Mouse (Mus musculus): ENCODE measurements around the gene Nr4a1.

Gene Nr4a1

DNA sequence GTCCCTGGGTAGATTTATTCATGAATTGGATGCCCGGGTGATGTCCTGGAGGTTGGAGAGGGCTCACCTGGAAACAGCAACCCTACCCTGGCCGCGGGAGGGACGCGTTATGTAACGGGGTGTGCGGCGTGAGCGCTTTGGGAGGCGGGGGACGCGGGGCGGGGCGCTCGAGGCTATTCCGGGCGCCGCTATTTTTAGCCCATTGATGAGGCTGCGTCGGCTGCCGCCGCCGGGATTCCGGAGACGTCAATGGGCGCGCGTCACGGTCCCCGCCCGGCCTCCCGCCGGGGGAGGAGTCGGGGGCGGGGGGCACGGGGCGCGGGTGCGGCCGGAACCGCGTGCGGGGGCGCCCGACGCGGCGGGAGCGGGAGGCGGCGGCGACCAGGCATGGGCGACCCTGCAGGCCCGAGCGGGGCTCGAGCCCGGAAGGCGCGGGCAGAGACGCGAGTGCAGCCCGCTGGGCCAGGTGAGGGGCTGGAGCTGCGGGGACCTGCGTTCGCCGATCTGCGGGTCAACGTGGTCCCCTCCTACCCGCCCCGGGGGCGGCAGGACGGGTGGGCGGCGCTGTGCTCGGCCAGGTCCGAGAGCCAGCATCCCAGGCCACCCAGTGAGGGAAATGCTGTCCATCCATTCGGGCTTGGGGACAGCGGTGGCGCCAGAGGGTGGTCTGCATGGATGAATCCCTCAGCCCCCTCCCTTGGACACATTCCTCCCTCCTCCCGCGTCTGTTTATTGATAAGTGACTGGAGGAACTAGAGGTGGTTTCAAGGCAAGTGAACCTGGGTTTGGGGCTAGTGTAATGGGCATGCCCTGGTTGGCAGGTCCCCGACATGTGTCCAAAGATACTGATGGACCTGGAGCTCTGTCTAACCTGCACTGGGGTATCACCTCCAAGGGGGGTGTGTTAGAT lies at the start of gene Nr4a1:
Nr4a1 (plus strand) TSS at position 384 of the 910 bp plus-strand sequence.
- in situ Hi-C loops (cut with MboI, MseI) = loop anchor here (10.0 to 25.0 kb wide), 3 partner anchors 499 to 1892 kb away; partner anchors contain the start of gene Fmnl3

DNA sequence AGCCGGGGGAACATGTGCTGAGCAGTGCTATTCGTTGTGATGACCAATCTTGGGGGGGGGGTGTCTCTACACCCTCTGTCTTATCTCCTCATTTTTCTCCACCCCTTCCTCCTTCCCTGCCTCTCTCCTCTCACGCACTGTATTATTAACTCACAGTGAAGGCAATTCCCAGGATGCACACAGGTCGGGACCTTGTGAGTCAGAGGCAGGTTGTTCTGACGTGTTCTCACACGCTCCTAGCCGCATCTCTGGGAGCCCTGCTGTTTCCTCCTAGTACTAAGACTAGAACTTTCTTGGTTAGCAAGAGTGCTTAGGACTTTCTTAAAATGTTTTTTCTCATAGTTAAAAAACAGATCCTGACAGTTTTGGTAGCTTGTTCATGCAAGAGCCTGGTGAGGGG lies 49.3 kb upstream of the Nr4a1 start:
- in situ Hi-C loops (cut with MboI, MseI) = no loop called here

DNA sequence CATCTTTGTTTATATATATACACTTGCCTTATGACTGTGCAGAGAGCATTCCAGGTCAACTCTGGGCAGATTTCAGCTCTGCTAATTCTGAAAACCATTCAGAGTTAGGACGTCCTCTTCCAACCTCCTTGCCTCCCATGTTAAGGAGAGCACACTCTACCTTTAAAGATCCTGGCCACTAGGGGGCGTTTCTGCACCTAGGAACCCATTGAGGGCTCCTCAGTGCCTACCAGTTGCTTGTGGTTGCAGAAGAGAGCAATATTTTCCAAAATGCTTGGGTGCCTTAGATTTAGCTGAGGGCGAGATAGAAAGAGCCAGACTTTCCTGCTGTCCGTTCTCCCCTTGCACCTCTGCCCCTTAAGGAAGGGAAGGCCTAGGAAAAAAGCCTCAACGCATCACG lies 43.8 kb upstream of the Nr4a1 start:
- in situ Hi-C loops (cut with MboI, MseI) = no loop called here

DNA sequence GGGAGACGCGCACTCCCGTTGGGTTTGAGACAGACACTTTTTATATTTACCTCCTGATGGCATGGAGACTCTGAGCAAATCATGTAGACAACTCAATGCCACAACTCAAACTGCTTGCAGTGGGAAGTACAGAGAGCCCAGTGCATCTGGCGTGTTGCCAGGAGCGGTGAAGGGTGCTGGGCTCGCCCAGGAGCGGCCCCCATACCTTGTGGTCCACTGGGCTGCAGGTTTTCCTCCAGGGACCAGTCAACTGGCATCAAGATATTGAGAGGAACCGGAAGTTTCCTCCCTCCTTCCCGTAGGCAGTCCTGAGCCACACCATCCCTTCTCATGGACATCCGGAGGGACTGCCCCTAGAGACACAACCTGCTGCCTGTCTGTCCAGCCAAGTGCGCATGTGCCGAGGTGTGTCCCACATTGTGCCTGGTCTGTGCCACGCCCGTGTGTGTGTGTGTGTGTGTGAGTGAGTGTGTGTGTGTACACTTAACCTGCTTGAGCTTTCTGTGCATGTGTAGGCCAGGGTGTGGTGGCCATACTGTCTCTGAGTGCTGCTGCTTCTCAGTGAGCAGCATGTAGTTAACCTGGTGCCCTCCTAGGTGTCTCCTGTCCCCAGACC lies 43.0 kb upstream of the Nr4a1 start:
- in situ Hi-C loops (cut with MboI, MseI) = no loop called here

DNA sequence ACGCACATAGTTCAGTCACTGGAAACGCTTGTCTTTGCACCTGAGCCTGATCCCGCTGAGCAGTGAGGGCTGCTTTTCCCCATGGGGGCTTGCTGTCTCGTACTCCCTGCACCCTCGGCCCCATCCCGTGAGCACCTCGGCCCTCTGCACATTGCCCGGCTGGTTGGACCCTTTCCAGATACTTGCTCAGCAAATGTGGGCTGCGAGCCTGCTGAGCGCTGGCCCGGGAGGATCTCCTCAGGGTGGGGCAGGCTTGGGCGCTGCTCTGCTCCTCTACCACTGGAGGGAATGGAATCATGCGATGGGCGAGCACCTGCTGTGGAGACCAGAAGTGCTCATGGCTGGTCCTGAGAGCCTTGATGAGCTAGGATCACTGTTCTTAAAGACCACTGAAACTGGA lies 41.6 kb upstream of the Nr4a1 start:
- in situ Hi-C loops (cut with MboI, MseI) = no loop called here

DNA sequence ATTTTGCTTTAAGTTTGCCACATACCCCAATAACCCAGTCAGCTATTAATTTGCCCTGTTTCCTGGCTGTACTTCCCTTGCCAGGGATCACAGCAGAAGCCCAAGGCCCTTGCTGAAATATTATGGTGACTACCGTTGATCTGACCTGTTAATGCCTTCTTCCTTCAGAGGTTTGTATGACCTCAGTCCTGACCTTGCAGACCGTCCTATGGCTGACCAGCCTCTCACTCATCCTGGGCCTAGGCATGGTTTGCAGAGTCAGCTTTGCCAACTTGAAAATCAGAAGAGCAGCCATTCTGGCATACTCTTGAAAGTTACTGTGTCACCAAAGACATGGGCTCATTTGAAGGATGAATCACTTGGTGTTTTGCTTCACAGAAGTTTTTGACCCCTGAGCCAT lies 38.9 kb upstream of the Nr4a1 start:
- in situ Hi-C loops (cut with MboI, MseI) = no loop called here

DNA sequence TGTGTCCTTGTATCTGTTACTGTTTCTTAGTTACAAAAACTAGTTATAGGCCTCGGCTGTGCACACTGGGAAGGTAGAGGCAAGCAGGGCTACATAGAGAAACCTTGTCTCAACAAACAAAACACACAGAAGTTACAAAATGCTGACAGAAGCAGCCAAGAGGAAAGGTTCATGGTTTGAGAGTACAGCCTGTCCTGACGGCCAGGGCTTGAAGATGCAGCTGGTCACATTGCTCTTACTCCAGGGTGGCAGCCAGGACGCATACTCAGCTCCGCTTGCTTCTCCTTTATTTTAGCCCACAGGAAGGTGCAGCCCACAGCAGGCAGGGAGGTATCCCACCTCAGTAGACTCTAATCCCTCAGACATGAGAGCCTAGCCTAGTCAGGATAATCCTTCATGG lies 38.0 kb upstream of the Nr4a1 start:
- in situ Hi-C loops (cut with MboI, MseI) = no loop called here

DNA sequence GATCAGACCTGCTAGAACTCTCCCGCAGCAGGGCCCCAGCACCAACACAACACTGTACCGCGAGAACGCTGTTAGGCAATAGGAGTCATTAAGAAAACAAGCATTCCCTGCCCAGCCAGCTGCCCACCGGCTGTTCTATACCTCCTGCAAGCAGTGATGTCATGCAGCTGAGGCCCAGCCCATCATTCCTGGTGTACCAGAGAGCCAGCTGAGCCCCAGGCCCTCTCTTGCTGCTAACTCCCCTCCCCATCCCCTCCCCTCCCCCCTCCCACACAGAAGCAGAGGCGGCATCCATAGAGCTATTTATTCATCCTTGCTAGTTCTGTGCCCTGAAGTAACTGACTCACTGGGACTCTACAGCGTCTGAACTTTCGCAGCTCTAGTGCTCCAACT lies 33.2 kb upstream of the Nr4a1 start:
- in situ Hi-C loops (cut with MboI, MseI) = no loop called here

DNA sequence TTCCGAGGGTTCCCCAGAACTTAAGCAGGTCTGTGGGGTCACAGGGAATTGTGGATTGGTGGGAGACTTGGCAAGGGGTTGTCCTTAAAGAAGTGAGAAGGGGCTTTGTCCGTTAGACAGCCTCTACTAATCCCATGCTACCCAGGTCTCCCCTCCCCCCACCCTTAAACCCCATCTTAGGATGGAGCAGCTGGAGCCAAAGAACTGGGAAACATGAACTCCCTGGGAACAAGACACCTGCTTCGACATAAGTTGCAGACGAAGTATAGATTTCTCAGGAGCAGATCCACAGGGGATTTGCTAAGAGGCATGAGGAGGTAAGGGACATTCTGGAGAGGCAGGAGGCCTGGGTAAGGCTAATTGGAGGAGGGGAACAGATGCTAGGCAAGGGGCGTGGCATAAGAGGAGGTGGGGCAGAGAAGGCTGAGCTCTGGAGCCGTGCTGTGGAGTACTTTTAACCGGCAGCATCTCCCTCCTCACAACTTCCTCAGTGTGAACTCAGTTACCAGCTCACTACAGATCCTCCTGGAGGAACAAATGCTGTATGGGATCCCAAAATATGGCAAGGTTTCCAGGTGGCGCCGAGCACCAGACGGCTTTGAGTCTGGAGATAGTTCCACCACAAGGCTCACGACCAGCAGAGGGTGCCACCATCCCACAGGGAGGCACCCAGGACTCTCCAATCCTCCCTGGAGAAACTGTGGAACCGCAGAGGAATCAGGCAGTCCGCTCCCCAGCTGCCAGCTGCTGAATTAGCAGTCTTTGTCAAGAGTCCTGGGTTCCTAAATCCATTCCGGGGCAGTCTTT lies 32.6 kb upstream of the Nr4a1 start:
- in situ Hi-C loops (cut with MboI, MseI) = no loop called here

DNA sequence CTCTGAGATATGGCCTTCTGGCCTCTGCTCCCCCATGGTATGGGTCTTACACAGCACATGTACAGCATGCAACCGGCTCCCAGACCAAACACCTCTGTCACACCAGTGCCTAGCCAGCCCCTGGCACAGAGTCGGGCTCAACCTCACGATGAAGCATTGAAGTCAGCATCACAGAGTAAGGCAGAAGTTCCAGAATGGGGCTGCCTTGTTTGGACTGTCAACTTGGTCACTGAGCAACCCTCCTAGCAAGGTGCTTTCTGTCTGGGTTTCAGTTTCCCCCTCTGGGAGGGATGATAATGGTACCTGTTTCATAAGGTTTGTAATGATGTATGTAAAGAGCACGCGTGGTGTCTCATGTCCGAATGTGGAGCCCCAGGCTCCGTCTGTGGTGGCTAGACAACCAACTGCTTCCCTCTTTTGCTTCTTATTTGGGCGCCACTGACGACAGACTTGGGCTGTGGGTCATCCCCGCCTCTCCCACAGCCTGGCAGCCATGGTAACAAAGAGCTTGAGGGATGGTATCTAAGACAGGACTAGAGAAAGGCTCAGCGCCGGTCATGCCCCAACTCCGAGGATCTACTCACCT lies 31.1 kb upstream of the Nr4a1 start:
- in situ Hi-C loops (cut with MboI, MseI) = no loop called here

DNA sequence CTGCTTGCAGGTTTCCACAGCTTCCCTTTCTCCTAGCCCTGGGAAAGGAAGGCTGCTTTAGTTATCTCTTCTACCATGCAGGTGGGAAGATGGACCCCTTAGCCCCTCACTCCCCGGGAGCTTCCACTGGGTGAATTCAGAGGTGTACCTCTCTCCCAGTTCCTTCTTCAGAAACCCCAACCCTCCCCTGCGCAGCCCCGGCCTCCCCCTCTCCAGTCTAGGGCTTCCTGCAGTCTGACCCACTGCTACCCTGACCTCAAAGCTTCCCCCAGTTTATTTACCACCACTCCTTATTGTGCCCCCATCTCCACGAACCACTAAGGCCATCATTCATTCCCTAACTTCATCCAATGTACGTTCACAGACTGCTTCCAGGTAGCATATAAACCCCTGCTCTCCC lies 30.5 kb upstream of the Nr4a1 start:
- in situ Hi-C loops (cut with MboI, MseI) = no loop called here

DNA sequence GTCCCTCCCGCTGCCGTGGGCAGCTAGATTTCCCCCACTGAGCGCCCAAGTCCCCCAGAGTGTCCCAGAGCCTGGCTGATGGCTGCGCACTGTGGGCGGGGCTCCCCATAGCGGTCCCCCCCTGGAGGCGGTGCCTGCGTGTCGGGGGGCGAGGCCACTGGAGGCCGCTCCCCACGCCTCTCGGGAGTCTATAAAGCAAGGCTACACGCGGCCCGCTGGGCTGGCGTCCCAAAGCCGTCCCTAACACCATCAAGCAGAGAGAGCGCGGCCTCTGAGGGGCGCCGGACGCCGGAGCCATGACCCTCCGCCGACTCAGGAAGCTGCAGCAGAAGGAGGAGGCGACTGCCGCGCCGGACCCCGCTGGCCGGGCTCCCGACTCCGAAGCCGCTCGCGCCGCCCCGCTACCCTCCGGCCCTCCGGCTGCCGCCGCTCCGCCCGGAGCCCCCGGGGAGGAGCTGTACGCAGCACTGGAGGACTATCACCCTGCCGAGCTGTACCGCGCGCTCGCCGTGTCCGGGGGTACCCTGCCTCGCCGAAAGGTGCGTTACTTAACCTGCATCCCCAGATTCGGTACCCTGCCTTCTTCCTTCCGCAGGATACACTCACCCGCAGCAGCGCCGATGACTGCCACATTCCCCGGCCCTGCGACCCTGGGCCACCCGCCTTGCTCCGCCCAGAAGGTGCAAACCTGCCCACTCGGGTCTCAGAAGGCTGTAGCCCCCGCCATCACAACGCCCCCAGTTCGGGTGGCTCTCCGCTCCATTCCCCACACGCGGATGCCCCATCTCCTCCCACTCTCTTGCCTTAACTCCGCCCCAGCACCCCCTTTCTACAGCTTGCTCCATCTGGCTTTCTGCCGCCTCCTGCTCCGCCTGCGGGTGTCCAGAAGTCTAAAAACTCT lies 29.8 kb upstream of the Nr4a1 start, which contains the start of gene Grasp:
Grasp (plus strand) TSS at position 183 of the 901 bp plus-strand sequence.
- in situ Hi-C loops (cut with MboI, MseI) = no loop called here

DNA sequence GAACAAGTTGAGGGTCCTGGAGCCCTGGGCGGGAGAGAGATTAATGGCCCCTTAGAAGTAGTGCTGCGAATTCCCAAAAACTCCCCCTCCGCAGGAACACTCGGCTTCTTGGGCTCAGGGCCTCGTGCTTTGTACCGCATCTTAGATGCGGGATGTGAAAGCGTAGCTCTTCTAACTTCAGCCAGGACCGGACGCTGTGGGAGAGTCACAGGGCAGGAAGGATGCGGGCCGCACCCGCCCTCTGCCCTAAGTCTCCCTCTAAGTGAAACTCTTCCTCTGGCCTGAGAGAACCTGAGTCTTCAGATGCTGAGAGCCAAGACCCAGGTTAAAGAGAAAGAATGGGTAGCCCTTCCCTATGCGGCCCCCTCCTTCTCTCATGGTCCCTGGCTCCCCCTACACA lies 29.1 kb upstream of the Nr4a1 start:
- in situ Hi-C loops (cut with MboI, MseI) = no loop called here

DNA sequence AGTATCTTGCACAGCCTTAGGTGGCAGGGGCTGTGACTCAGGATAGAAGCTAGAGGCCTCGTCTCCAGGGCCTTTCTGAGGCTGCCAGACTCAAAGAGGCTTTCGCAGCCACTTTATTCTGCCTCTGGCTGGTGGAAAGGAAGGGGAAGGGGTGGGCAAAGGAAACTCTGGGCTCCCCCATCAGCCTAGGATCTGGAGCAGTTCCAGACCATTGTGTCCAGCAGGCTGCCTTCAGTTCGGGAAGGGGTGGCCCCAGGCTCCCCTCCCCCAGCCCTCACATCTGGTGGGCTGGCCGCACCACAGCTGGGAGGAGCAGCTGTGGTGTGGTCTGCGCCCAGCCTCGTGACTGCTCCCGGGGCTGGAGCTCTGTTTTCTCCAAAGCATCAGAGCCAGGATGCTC lies 26.1 kb upstream of the Nr4a1 start:
- in situ Hi-C loops (cut with MboI, MseI) = no loop called here

DNA sequence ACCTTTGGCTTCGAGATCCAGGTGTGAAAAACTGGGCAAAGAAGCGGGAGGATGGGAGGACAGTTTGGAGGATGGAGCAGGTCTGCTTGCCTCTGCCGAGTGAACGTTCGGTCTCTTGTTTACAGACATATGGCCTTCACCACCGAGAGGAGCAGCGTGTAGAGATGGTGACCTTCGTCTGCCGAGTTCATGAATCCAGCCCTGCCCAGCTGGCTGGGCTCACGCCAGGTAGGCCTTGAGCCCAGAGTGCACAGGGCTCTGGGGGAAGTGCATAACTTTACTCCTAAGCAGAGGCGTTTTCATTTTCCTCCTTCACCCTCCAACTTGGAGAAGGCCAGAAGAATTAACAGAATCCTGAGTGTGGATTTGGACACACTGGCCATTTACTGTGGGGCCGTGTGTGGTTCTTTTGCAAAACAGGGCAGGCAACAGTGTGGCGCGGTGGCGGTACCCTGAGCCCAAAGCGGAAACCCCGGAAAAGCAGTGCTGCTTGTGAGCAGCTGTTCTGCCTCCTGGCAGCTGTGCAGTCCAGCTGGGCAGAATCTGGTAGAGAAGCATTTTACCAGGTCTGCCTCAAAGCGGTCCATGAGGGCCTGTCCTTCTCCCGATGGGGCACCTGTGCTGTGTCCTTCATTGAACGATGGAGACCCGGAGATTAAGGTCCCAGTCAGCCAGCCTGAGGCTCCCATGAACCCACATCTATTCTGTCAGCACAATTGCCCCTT lies 25.0 kb upstream of the Nr4a1 start:
- in situ Hi-C loops (cut with MboI, MseI) = no loop called here

DNA sequence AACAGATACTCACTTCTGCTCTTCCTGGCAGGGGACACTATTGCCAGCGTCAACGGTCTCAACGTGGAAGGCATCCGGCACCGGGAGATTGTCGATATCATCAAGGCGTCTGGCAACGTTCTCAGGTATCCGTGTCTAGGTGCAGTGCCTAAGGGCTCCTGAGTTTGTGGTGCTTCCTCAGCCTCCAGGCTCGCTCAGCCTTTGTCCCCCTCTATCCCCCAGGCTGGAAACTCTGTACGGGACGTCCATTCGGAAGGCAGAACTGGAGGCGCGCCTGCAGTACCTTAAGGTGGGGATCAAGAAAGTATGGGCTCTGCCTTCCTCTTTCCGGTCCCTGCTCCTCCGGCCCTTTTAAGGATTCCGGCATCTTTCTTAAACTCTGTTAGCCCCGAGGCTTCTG lies 23.6 kb upstream of the Nr4a1 start:
- in situ Hi-C loops (cut with MboI, MseI) = no loop called here

DNA sequence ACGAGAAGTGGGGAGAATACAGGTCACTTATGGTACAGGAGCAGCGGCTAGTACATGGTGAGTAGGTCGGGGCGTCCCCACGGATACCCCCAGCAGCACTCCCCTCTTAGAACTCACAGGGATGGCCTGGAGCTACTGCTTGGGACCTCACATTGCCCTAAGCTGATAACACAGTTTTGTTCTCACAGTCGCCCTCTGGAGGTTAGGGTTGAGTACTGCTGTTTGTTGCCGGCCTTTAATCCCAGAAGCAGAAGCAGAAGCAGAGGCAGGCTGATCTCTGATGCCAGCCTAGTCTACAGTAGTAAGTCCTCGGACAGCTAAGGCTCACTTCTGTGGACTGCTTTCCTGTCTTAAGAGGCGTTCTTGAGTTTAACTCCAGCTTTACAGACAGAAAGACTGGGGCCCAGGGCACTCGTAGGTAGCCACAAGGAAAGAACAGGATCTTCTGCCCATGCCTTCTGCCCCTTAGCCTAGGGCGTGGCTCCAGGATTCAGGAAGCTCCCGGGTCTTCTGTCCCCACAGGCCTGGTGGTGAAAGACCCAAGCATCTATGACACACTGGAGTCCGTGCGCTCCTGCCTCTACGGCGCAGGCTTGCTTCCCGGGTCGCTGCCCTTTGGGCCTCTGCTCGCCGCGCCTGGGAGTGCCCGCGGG lies 22.9 kb upstream of the Nr4a1 start:
- in situ Hi-C loops (cut with MboI, MseI) = no loop called here

DNA sequence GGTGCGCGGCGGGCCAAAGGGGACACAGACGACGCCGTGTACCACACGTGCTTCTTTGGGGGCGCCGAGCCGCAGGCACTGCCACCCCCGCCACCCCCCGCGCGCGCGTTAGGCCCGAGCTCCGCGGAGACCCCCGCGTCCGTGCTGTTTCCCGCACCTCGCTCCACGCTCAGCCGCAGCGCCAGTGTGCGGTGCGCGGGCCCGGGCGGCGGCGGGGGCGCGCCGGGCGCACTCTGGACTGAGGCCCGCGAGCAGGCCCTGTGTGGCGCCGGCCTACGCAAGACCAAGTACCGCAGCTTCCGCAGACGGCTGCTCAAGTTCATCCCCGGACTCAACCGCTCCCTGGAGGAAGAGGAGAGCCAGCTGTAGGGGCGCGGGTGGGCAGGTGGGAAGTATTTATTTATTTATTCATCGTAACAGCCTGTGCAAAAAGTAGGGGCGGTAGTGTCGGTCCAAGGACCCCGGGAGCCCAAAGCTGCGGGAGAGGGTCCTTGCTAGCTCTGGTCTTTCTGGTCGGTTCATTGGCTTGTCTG lies 22.4 kb upstream of the Nr4a1 start:
- in situ Hi-C loops (cut with MboI, MseI) = no loop called here

DNA sequence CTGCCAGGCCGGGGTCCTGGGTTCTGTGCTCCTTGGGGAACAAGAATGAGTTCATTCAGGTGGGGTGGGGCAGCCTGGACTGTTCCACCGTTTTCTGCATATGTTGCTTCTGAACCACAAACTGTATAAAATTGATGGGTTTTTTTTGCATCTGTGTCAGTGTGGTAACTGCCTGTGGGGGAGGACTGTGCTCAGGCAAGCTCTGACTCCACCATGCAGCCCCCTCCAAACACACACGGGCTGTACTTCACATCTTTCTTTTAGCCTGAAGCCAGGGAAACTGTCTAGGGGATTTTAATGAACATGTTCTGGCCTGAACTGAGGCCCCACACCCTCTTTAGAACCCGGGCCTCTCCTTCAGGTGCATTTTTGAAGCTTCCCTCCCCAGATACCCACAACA lies 21.5 kb upstream of the Nr4a1 start:
- in situ Hi-C loops (cut with MboI, MseI) = no loop called here
